Mouse (Mus musculus): ENCODE results near the gene Sulf2.

GRCm38 (mm10) chr2:166163917-166164316 lies 8.5 kb upstream of the Sulf2 start:
- TF ChIP-seq GATA1 (IDR thresholded peaks at IDR 0.05; ENCODE audit: low read depth, low read length) (no peak), JUND (IDR thresholded peaks at IDR 0.05; ENCODE audit: low read depth, low read length) (no peak)
